Mouse (Mus musculus) liver, embryonic 11.5 days (tissue): ENCODE data around the gene Coq6. TPM values are rescaled to one million over a fixed set of nuclear protein-coding genes. Genes with fewer than 3 reads are reported as not detected.
A peak's percentile ranks its signal among the peaks of the same experiment; 100 is the strongest.

ENCODE experiments used
- ATAC-seq: fragments of 200-750 bp; cut with Nextera tagmentation; replicated peaks from 2 replicates; pipeline ENCODE4 v1.8.0; 2017; ENCODE audit warnings: moderate number of reproducible peaks, mild to moderate bottlenecking, moderate TSS enrichment, moderate library complexity; ENCODE audit not compliant: low FRiP score
- DNase-seq: peaks from one replicate; pipeline ENCODE4 v3.0.0-alpha.2; 2017; ENCODE audit warnings: low spot score
- H3K27ac ChIP-seq: fragments of 300-500 bp; sonication (generic); 2 replicates; pipeline ENCODE4 v1.5.1; 2014; ENCODE audit warnings: mild to moderate bottlenecking, low read depth, low read length, control low read depth
- H3K27me3 ChIP-seq: fragments of 300-500 bp; sonication (generic); replicated peaks from 2 replicates; pipeline ENCODE4 v1.6.1; 2014; ENCODE audit warnings: low read length, mixed read lengths; ENCODE audit not compliant: control insufficient read depth, insufficient read depth
- H3K36me3 ChIP-seq: fragments of 300-500 bp; sonication (generic); 2 replicates; pipeline ENCODE4 v1.6.1; 2014; ENCODE audit warnings: mild to moderate bottlenecking, low read length, moderate library complexity, mixed read lengths; ENCODE audit not compliant: control insufficient read depth, insufficient read depth
- H3K4me1 ChIP-seq: fragments of 300-500 bp; sonication (generic); replicated peaks from 2 replicates; pipeline ENCODE4 v1.6.1; 2014; ENCODE audit warnings: low read length, mixed read lengths; ENCODE audit not compliant: control insufficient read depth, insufficient read depth
- H3K4me2 ChIP-seq: fragments of 300-500 bp; sonication (generic); 2 replicates; pipeline ENCODE4 v1.6.1; 2014; ENCODE audit warnings: mild to moderate bottlenecking, control low read depth, moderate library complexity
- H3K4me3 ChIP-seq: fragments of 300-500 bp; sonication (generic); 2 replicates; pipeline ENCODE4 v1.5.1; 2014; ENCODE audit warnings: low read depth, low read length, control low read depth
- H3K9ac ChIP-seq: fragments of 300-500 bp; sonication (generic); 2 replicates; pipeline ENCODE4 v1.6.1; 2014; ENCODE audit warnings: low read depth, low read length, control low read depth
- H3K9me3 ChIP-seq: fragments of 300-500 bp; sonication (generic); 2 replicates; pipeline ENCODE4 v1.6.1; 2016; ENCODE audit warnings: low read length, inconsistent platforms, mixed read lengths; ENCODE audit not compliant: control insufficient read depth
- WGBS: fragments of 180-500 bp; shearing (Covaris S2); extraction: QIAGEN DNeasy Blood & Tissue Kit; methylation state at CpG from one replicate; pipeline ENCODE4 v1.1.7; 2014; 5-methylcytosine and 5-hydroxymethylcytosine counted together
- polyA plus RNA-seq: library from polyadenylated mRNA; unstranded; fragments of >200 nt; fragmentation: Nextera tagmentation; extraction: Ambion mirVana; gene quantifications from 2 replicates; pipeline ENCODE4 v1.2.1, GENCODE M21; 2014

Coq6 gene
- polyA plus RNA-seq, 1 experiment from 2014 or later, result 43.6 TPM

- H3K4me1 ChIP-seq, result no peaks in the 10 kb centered on the region
Measured at GRCm38 (mm10) chr12:84388774-84389400, 27.4 kb downstream of the Coq6 start.

GRCm38 (mm10) chr12:84390336-84390735 is 28.9 kb downstream of the Coq6 start:
- H3K9me3 ChIP-seq, result no peaks in the 10 kb centered on the region
- ATAC-seq (no peak), DNase-seq (no peak)
- no peak overlapping the region for H3K4me2 ChIP-seq
- no peaks in the 10 kb centered on the region for H3K36me3 ChIP-seq
- H3K9ac ChIP-seq, result no peak overlapping the region
- no peak overlapping the region for H3K27ac ChIP-seq
- no peak overlapping the region for H3K4me3 ChIP-seq
- H3K4me1 ChIP-seq, result no peaks in the 10 kb centered on the region
- 76% methylated on average over 6 of the region's 6 CpGs for WGBS
- no peaks in the 10 kb centered on the region for H3K27me3 ChIP-seq

More at GRCm38 (mm10) chr12:84388774-84389400, 27.4 kb downstream of the Coq6 start:
- Histone ChIP-seq H3K27me3 (no peaks in the 10 kb centered on the region), H3K4me3 (no peak overlapping the region), H3K9ac (no peak overlapping the region), H3K4me2 (no peak overlapping the region), H3K36me3 (no peaks in the 10 kb centered on the region), H3K9me3 (no peaks in the 10 kb centered on the region), H3K27ac (no peak overlapping the region)
- no peak for DNase-seq
- 46% methylated on average over 14 of the region's 14 CpGs for WGBS
- ATAC-seq, result no peak

- Histone ChIP-seq H3K36me3 (no peaks in the 10 kb centered on the region), H3K9ac (no peak overlapping the region), H3K4me1 (no peaks in the 10 kb centered on the region), H3K4me3 (no peak overlapping the region), H3K4me2 (no peak overlapping the region), H3K9me3 (no peaks in the 10 kb centered on the region), H3K27ac (no peak overlapping the region), H3K27me3 (no peaks in the 10 kb centered on the region)
- ATAC-seq (no peak), DNase-seq (no peak)
- 95% methylated on average over 4 of the region's 4 CpGs for WGBS
Measured at GRCm38 (mm10) chr12:84392681-84393080, 31.2 kb downstream of the Coq6 start.

- WGBS, result 92% methylated on average over 5 of the region's 5 CpGs
- DNase-seq, result no peak
- no peak overlapping the region for H3K4me2 ChIP-seq
- no peaks in the 10 kb centered on the region for H3K36me3 ChIP-seq
- H3K4me3 ChIP-seq, result no peak overlapping the region
- no peaks in the 10 kb centered on the region for H3K9me3 ChIP-seq
- no peaks in the 10 kb centered on the region for H3K4me1 ChIP-seq
- H3K27ac ChIP-seq, result no peak overlapping the region
- no peak for ATAC-seq
- no peak overlapping the region for H3K9ac ChIP-seq
- H3K27me3 ChIP-seq, result no peaks in the 10 kb centered on the region
Measured at GRCm38 (mm10) chr12:84393847-84394246, 32.4 kb downstream of the Coq6 start.

DNA sequence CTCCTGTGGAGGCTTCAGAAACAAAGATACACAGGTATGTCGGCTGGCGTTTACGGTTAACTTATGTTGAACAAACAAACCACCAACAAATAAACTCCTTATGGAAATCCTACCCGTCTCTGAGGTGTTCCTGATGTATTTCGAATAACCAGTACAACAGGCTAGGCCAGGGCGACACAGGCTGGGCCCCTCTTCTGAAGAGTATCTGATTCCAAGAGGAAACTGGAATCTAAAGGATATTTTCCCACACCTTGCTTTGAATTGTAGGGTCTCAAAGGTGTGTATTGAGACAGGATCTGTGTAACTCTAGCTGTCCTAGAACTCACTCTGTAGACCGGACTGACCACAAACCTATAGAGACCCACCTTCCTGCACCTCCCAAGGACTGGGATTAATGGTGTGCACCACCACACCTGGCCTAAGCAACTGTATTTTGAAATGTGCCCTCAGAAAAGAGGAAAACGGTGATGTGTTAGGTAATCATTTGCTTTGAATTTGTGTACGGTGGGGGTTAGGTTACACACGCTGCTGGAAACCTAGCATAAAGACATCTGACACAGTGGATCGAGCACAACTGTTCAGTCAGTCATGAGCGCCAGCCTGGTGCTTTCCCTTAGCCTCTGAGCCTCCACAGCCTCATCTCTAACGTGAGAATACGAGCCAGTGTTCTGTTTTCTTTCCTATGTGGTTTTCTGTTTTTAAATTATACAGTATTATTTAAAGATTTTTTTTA is 35.7 kb downstream of the Coq6 start:
- no peak for ATAC-seq

DNA sequence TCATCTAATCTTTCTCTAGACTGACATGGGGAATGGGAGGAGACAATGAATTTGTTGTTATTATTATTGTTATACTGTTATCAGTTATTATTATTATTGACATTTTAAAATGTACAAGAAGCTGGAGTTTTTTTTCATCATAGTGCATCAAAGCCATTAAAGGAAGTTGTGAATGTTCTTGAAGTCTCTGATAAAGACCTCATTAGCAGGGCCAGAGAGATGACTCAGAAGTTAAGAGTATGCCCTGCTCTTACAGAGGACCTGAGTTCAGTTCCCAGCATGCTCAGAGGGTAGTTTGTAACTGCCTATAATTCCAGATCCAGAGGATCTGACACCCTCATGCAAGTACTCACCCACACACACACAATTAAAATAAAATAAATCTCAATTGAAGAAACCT is 36.2 kb downstream of the Coq6 start:
- no peak overlapping the region for H3K4me3 ChIP-seq
- ATAC-seq (no peak), DNase-seq (no peak)
- H3K27ac ChIP-seq, result no peak overlapping the region
- no peaks in the 10 kb centered on the region for H3K36me3 ChIP-seq
- H3K27me3 ChIP-seq, result no peaks in the 10 kb centered on the region
- no peaks in the 10 kb centered on the region for H3K9me3 ChIP-seq
- no peak overlapping the region for H3K4me2 ChIP-seq
- H3K4me1 ChIP-seq, result peaks cover 9% of the 10 kb centered on the region; the same call in 1 of the 2 replicates
- H3K9ac ChIP-seq, result no peak overlapping the region

More for the DNA sequence above, 35.7 kb downstream of the Coq6 start:
- Histone ChIP-seq H3K36me3 (no peaks in the 10 kb centered on the region), H3K4me3 (no peak overlapping the region), H3K27me3 (no peaks in the 10 kb centered on the region), H3K27ac (no peak overlapping the region), H3K4me1 (peaks cover 9% of the 10 kb centered on the region; the same call in 1 of the 2 replicates), H3K9ac (no peak overlapping the region), H3K4me2 (no peak overlapping the region), H3K9me3 (no peaks in the 10 kb centered on the region)
- DNase-seq, result no peak
- WGBS, result 84% methylated on average over 14 of the region's 14 CpGs

- WGBS, result 77% methylated on average over 5 of the region's 5 CpGs
- H3K27me3 ChIP-seq, result no peaks in the 10 kb centered on the region
- DNase-seq (no peak), ATAC-seq (no peak)
- no peak overlapping the region for H3K4me2 ChIP-seq
- no peak overlapping the region for H3K27ac ChIP-seq
- H3K36me3 ChIP-seq, result no peaks in the 10 kb centered on the region
- H3K4me3 ChIP-seq, result no peak overlapping the region
- no peaks in the 10 kb centered on the region for H3K9me3 ChIP-seq
- no peak overlapping the region for H3K9ac ChIP-seq
- H3K4me1 ChIP-seq, result peaks cover 9% of the 10 kb centered on the region; the same call in 1 of the 2 replicates
Measured at GRCm38 (mm10) chr12:84398629-84399028, 37.2 kb downstream of the Coq6 start.

DNA sequence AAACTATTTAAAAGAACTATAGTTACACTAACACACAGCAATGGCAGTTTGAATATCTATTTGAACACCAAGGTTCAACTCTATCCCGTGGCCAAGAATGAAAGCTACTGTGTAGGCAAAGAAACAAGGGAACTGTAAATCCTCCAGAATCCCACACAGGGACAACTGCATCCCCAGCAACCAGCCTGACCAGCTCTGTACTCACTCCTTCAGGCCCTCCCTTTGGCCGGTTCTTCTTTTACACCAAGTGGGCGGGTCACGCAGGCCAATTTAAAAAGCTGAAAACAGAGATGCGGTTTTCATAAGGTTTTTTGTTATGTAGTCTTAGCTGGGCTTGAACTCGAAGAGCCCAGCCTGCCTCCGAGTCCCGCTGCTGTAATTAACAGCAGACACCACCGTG is 37.7 kb downstream of the Coq6 start:
- DNase-seq (no peak), ATAC-seq (no peak)
- Histone ChIP-seq H3K27ac (0 out of 2 replicates have a peak overlapping the region, but pooled peaks have one; percentile 59), H3K4me1 (peaks cover 9% of the 10 kb centered on the region; the same call in 1 of the 2 replicates), H3K9ac (no peak overlapping the region), H3K4me2 (no peak overlapping the region), H3K4me3 (no peak overlapping the region), H3K36me3 (no peaks in the 10 kb centered on the region), H3K9me3 (no peaks in the 10 kb centered on the region), H3K27me3 (no peaks in the 10 kb centered on the region)
- WGBS, result 85% methylated on average over 9 of the region's 9 CpGs

DNA sequence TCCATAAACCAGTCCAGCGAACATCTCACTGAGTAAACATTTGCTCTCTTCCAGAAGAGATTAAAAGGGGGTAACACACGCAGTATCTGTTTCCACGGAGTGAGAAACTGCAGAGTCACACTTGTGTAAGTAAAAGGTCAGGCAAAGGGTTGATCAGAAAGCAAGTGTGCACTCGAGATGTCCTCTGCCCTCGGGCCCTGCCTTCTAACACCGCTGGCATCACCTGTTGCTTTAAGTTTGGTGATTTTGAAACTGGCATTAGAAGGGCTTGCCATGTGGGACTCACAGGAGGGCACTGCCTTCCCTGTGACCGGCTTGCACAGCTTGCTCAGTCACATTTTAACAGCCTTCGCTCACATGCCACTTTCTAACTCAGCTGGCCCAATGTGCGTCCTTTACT is 38.2 kb downstream of the Coq6 start:
- Histone ChIP-seq H3K27ac (peak overlapping the region; percentile 59; the same call in 1 of the 2 replicates), H3K9me3 (no peaks in the 10 kb centered on the region), H3K9ac (no peak overlapping the region), H3K36me3 (no peaks in the 10 kb centered on the region), H3K27me3 (no peaks in the 10 kb centered on the region), H3K4me3 (no peak overlapping the region), H3K4me1 (peaks cover 9% of the 10 kb centered on the region; the same call in 1 of the 2 replicates), H3K4me2 (no peak overlapping the region)
- ATAC-seq, result no peak
- DNase-seq, result no peak
- 66% methylated on average over 9 of the region's 9 CpGs for WGBS
